Mouse (Mus musculus) lung, postnatal 10 days (tissue): ENCODE data around the gene Dgcr8.
A peak's percentile ranks its signal among the peaks of the same experiment; 100 is the strongest.

Source experiments
- DNase-seq: peaks from one replicate; pipeline ENCODE4 v3.0.0; 2021

Dgcr8 gene

DNA sequence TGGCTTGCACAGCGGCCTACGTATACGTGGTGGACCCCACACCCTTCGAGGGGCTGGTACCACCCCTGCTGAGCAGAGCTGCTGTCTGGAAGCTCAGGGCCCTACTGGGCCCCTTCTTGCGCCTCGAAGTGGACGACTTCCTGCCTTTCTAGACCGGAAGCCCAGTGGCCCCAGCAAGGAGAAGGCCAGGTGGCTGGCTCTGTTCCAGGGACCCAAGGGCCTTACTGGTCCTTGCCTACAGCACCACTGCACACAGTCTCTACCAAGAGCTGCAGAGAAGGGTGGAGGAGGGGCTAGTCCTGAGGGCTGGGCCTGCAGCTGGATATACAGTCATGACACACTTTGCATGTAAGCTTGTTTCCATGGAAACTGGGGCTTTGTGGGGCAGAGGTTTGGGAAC, 69.0 kb downstream of the Dgcr8 start:
- DNase-seq = peak; percentile 42

DNA sequence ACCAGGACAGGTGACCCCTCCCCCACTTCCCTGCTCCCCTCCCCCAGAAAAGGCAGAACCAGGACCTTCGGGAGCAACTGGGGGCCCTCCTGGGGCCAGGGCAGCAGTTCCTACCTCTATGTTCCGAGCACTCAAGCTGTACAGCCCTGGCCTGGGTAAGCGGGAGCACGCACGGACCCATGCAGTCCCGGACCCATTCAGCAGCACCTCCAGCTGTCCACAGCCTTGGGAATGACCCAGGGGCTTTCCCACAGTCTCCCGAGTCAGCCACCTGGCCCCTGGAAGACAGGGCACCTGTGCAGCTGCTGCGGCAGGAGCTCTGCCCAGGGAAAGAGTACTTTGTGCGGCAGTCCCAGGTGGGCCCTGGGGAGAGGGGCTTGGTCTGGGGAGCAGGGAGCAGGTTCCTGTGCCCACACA, 70.5 kb downstream of the Dgcr8 start:
- no peak for DNase-seq

DNA sequence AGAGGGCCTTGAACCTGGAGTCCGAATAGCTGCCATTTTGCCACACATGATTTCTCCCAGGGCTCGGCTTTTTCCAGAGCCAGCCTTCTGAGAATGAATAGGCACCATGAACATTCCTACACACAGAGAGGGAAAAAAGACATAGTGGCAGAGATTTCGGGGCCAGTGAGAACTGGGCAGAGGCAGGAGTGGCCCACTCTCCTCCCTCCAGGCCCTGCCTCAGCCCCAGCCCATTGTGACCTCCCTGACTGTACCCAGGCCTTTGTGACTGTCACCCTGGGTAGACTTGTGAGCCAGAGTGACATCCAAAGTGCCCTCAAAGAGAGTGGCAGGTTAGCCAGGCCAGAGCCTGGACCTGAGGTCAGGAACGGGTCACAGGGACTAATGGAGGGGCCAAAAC, 71.5 kb downstream of the Dgcr8 start, which contains the start of gene Ccdc188:
Gene Ccdc188, plus strand, starts transcription at position 301 of the 400 bp plus-strand sequence.
- DNase-seq = no peak

DNA sequence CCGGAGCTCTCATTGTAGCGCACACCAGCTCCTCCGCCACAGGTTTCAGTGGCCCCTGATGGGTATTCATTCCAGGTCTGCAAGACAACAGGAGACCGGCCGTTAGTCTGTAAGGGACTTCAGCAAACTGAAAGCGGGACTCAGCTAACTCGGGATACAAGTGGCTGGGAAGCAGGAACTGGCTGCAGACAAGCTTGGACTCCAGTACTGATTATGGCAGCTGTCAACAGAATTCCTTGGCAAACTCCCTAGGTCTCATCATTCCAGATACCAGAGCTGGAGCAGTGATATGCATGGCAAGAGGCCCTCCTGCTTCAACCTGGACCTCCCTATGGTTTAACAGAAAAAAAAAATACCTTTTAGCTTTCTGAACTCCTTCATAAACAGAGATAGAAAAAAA, 74.2 kb downstream of the Dgcr8 start:
- peak; percentile 21 for DNase-seq

GRCm38 (mm10) chr16:18213689-18214088, 75.4 kb downstream of the Dgcr8 start:
- DNase-seq = no peak

GRCm38 (mm10) chr16:18211417-18212171, 77.5 kb downstream of the Dgcr8 start:
- peak; percentile 92 for DNase-seq

DNA sequence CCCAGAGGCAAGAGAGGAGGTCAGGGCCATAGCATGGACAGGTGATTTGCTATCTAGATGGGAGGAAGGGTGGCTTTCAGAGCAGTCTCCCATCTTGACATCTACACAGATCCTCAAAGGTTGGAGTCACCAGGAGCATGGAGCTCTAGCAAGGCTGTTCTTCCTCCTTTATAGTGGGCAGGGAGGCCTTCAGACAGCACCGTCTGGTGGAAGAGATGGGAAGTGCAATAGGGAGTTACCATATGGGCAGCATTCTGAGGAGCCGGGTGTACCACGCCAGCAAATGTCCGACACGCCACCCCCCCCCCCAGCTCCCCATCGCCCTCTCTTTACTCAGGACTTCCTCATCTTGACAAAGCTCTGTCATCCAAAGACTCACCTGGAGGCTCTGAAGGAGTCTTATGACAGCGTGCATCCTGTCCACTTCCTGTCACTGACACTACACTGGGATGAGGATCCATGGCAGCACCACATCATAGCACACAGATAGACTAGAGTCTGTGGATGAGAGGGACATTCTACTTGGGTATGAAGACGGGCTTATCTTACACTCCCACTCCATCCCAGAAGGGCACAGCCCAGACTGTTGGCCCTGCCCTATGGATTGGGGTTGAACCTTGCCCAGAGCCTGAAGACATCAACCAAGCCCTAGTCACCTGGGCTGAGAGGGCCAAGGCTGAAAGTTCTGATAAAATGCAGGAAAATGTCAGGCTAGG, 78.2 kb downstream of the Dgcr8 start:
- DNase-seq = peak; percentile 80
